Mouse (Mus musculus) midbrain, postnatal 0 days (tissue): Measurements from ENCODE around the gene Cnih4. TPM values are rescaled to one million over a fixed set of nuclear protein-coding genes. Genes with fewer than 3 reads are reported as not detected.

Source experiments
- ATAC-seq: fragments of 200-750 bp; cut with Nextera tagmentation; 2 replicates; pipeline ENCODE4 v1.8.0; 2017; ENCODE audit warnings: moderate number of reproducible peaks, mild to moderate bottlenecking, moderate TSS enrichment, moderate library complexity; ENCODE audit not compliant: low FRiP score
- DNase-seq: peaks from one replicate; pipeline ENCODE4 v3.0.0-alpha.2; 2015; ENCODE audit warnings: low spot score
- H3K27ac ChIP-seq: fragments of 300-500 bp; sonication (generic); 2 replicates; pipeline ENCODE4 v1.5.1; 2014; ENCODE audit warnings: low read depth, mild to moderate bottlenecking, low read length, mixed read lengths
- H3K27me3 ChIP-seq: fragments of 300-500 bp; sonication (generic); 2 replicates; pipeline ENCODE4 v1.6.1; 2014; ENCODE audit warnings: low read length, control low read depth, mixed read lengths; ENCODE audit not compliant: insufficient read depth
- H3K36me3 ChIP-seq: fragments of 300-500 bp; sonication (generic); 2 replicates; pipeline ENCODE4 v1.6.1; 2014; ENCODE audit warnings: low read length, control low read depth, mixed read lengths; ENCODE audit not compliant: insufficient read depth
- H3K4me1 ChIP-seq: fragments of 300-500 bp; sonication (generic); 2 replicates; pipeline ENCODE4 v1.6.1; 2014; ENCODE audit warnings: mild to moderate bottlenecking, control low read depth, antibody characterized with exemption, low read length, mixed read lengths; ENCODE audit not compliant: insufficient read depth
- H3K4me2 ChIP-seq: fragments of 300-500 bp; sonication (generic); 2 replicates; pipeline ENCODE4 v1.6.1; 2014; ENCODE audit warnings: low read depth, mild to moderate bottlenecking, low read length, mixed read lengths; ENCODE audit not compliant: poor library complexity, severe bottlenecking
- H3K4me3 ChIP-seq: fragments of 300-500 bp; sonication (generic); 2 replicates; pipeline ENCODE4 v1.5.1; 2014; ENCODE audit warnings: low read depth, mild to moderate bottlenecking, low read length, moderate library complexity
- H3K9ac ChIP-seq: fragments of 300-500 bp; sonication (generic); replicated peaks from 2 replicates; pipeline ENCODE4 v1.6.1; 2014; ENCODE audit warnings: mild to moderate bottlenecking, low read length, moderate library complexity, mixed read lengths; ENCODE audit not compliant: poor library complexity, severe bottlenecking
- H3K9me3 ChIP-seq: fragments of 300-500 bp; sonication (generic); 2 replicates; pipeline ENCODE4 v1.6.1; 2016; ENCODE audit warnings: low read length, control low read depth
- CTCF ChIP-seq: IDR thresholded peaks from 2 replicates; pipeline ENCODE4 v1.5.1; 2016; ENCODE audit warnings: antibody characterized with exemption, mild to moderate bottlenecking
- WGBS: fragments of 180-500 bp; shearing (Covaris S2); extraction: QIAGEN DNeasy Blood & Tissue Kit; methylation state at CpG from one replicate; pipeline ENCODE4 v1.1.7; 2014; 5-methylcytosine and 5-hydroxymethylcytosine counted together
- polyA plus RNA-seq: library from polyadenylated mRNA; unstranded; fragments of >200 nt; fragmentation: Nextera tagmentation; extraction: Ambion mirVana; gene quantifications from 2 replicates; pipeline ENCODE4 v1.2.1, GENCODE M21; 2015
- total RNA-seq: library from RNA; depleted of rRNA; stranded (reverse); fragments of >200 nt; gene quantifications from 2 replicates; pipeline ENCODE4 v1.2.3, GENCODE M21; 2014; rRNA removed

Cnih4 gene
- total RNA-seq (11.9 and 17.4 TPM in 2 replicates), polyA plus RNA-seq (43.1 and 45.7 TPM in 2 replicates)

GRCm38 (mm10) chr1:181143950-181144836 is at the start of gene Cnih4, which contains the start of gene Nvl:
Gene Cnih4, plus strand, starts transcription at chr1:181144693.
Gene Nvl, minus strand, starts transcription at chr1:181144204.
- DNase-seq (peak; percentile 99), ATAC-seq (peak; percentile 99)
- H3K27me3 ChIP-seq = no peaks in the 10 kb centered on the region
- 0 out of 2 replicates have a peak, but pooled peaks cover 3% of the 10 kb centered on the region for H3K4me1 ChIP-seq
- peak within 1 kb of the TSS; percentile 76 for H3K9ac ChIP-seq
- H3K27ac ChIP-seq = peak within 1 kb of the TSS; percentile 72
- H3K36me3 ChIP-seq = 0 out of 2 replicates have a peak, but pooled peaks cover 4% of the 10 kb centered on the region
- H3K9me3 ChIP-seq = no peaks in the 10 kb centered on the region
- peak; percentile 34 for TF ChIP-seq CTCF
- H3K4me3 ChIP-seq = peak within 1 kb of the TSS; percentile 78
- peak within 1 kb of the TSS; percentile 64 for H3K4me2 ChIP-seq
- WGBS = under 1% methylated on average over 52 of the region's 52 CpGs

GRCm38 (mm10) chr1:181117112-181117511 is 27.4 kb upstream of the Cnih4 start:
- no peak for ATAC-seq
- whole genome bisulfite sequencing = 96% methylated on average over 4 of the region's 4 CpGs

GRCm38 (mm10) chr1:181124145-181124544 is 20.3 kb upstream of the Cnih4 start:
- ATAC-seq (no peak), DNase-seq (no peak)
- 95% methylated on average over 2 of the region's 2 CpGs for WGBS
- peaks cover 37% of the 10 kb centered on the region for H3K36me3 ChIP-seq
- no peak overlapping the region for H3K27ac ChIP-seq
- no peak overlapping the region for H3K4me3 ChIP-seq
- H3K4me2 ChIP-seq = no peak overlapping the region
- H3K27me3 ChIP-seq = no peaks in the 10 kb centered on the region
- no peak overlapping the region for H3K9ac ChIP-seq
- no peak for TF ChIP-seq CTCF
- H3K9me3 ChIP-seq = no peaks in the 10 kb centered on the region
- no peaks in the 10 kb centered on the region for H3K4me1 ChIP-seq

More at GRCm38 (mm10) chr1:181117112-181117511, 27.4 kb upstream of the Cnih4 start:
- H3K9ac ChIP-seq = no peak overlapping the region
- H3K4me3 ChIP-seq = no peak overlapping the region
- DNase-seq = no peak
- no peaks in the 10 kb centered on the region for H3K4me1 ChIP-seq
- H3K9me3 ChIP-seq = no peaks in the 10 kb centered on the region
- TF ChIP-seq CTCF = no peak
- H3K4me2 ChIP-seq = no peak overlapping the region
- no peaks in the 10 kb centered on the region for H3K27me3 ChIP-seq
- peaks cover 37% of the 10 kb centered on the region for H3K36me3 ChIP-seq
- no peak overlapping the region for H3K27ac ChIP-seq

DNA sequence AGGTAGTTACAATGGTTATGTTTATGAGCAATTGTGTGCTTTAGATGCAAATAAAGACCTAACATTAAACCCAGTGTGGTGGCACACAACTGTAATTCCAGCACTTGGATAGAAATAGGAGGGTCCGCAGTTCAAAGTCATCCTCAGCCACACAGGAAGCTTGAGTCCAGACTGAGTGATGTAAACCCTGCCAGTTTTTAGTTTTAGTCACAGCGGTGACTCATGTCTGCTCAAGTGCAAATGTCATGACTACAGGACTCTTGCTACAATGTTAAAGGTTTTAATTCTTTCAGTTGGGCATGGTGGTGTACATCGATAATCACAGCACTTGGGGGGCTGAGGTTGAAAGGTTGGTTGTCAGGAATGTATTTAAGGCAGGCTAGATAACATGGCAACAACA is 18.6 kb upstream of the Cnih4 start:
- H3K27me3 ChIP-seq = no peaks in the 10 kb centered on the region
- no peak for ATAC-seq
- peaks cover 40% of the 10 kb centered on the region for H3K36me3 ChIP-seq
- H3K9ac ChIP-seq = no peak overlapping the region
- no peak overlapping the region for H3K4me2 ChIP-seq
- no peak overlapping the region for H3K4me3 ChIP-seq
- 98% methylated on average over 3 of the region's 3 CpGs for WGBS
- no peaks in the 10 kb centered on the region for H3K9me3 ChIP-seq
- no peaks in the 10 kb centered on the region for H3K4me1 ChIP-seq
- no peak overlapping the region for H3K27ac ChIP-seq
- no peak for TF ChIP-seq CTCF
- no peak for DNase-seq

- H3K4me1 ChIP-seq = no peaks in the 10 kb centered on the region
- WGBS = 93% methylated on average over 9 of the region's 9 CpGs
- ATAC-seq = no peak
These were observed 17.7 kb upstream of the Cnih4 start for GRCm38 (mm10) chr1:181126766-181127165.

GRCm38 (mm10) chr1:181131915-181132314 is 12.6 kb upstream of the Cnih4 start:
- 93% methylated on average over 6 of the region's 6 CpGs for WGBS

More at GRCm38 (mm10) chr1:181126766-181127165, 17.7 kb upstream of the Cnih4 start:
- Histone ChIP-seq H3K9ac (no peak overlapping the region), H3K4me2 (no peak overlapping the region), H3K27me3 (no peaks in the 10 kb centered on the region), H3K9me3 (no peaks in the 10 kb centered on the region), H3K36me3 (peaks cover 43% of the 10 kb centered on the region), H3K27ac (no peak overlapping the region), H3K4me3 (no peak overlapping the region)
- no peak for TF ChIP-seq CTCF
- no peak for DNase-seq

More at GRCm38 (mm10) chr1:181131915-181132314, 12.6 kb upstream of the Cnih4 start:
- H3K4me2 ChIP-seq = no peak overlapping the region
- peaks cover 37% of the 10 kb centered on the region for H3K36me3 ChIP-seq
- no peaks in the 10 kb centered on the region for H3K4me1 ChIP-seq
- no peaks in the 10 kb centered on the region for H3K27me3 ChIP-seq
- H3K4me3 ChIP-seq = no peak overlapping the region
- no peak overlapping the region for H3K9ac ChIP-seq
- H3K9me3 ChIP-seq = no peaks in the 10 kb centered on the region
- DNase-seq (no peak), ATAC-seq (no peak)
- TF ChIP-seq CTCF = no peak
- H3K27ac ChIP-seq = no peak overlapping the region
